Mouse (Mus musculus) midbrain, embryonic 13.5 days (tissue): ENCODE results near the gene Lsamp. TPM values are rescaled to one million over a fixed set of nuclear protein-coding genes. Genes with fewer than 3 reads are reported as not detected.
A peak's percentile ranks its signal among the peaks of the same experiment; 100 is the strongest.

Source experiments
- ATAC-seq: fragments of 200-750 bp; cut with Nextera tagmentation; 2 replicates; pipeline ENCODE4 v1.8.0; 2017; ENCODE audit warnings: mild to moderate bottlenecking, moderate TSS enrichment, moderate library complexity
- H3K27ac ChIP-seq: fragments of 300-500 bp; sonication (generic); 2 replicates; pipeline ENCODE4 v1.5.1; 2015; ENCODE audit warnings: inconsistent platforms, mild to moderate bottlenecking, moderate library complexity
- H3K27me3 ChIP-seq: fragments of 300-500 bp; sonication (generic); 2 replicates; pipeline ENCODE4 v1.6.1; 2015; ENCODE audit warnings: mild to moderate bottlenecking, inconsistent platforms
- H3K36me3 ChIP-seq: fragments of 300-500 bp; sonication (generic); 2 replicates; pipeline ENCODE4 v1.6.1; 2015; ENCODE audit warnings: mild to moderate bottlenecking, inconsistent platforms
- H3K4me1 ChIP-seq: fragments of 300-500 bp; sonication (generic); replicated peaks from 2 replicates; pipeline ENCODE4 v1.6.1; 2015; ENCODE audit warnings: inconsistent platforms
- H3K4me2 ChIP-seq: fragments of 300-500 bp; sonication (generic); replicated peaks from 2 replicates; pipeline ENCODE4 v1.6.1; 2015; ENCODE audit warnings: moderate library complexity, mild to moderate bottlenecking, inconsistent platforms
- H3K4me3 ChIP-seq: fragments of 300-500 bp; sonication (generic); replicated peaks from 2 replicates; pipeline ENCODE4 v1.5.1; 2015; ENCODE audit warnings: mild to moderate bottlenecking, inconsistent platforms
- H3K9ac ChIP-seq: fragments of 300-500 bp; sonication (generic); replicated peaks from 2 replicates; pipeline ENCODE4 v1.6.1; 2015; ENCODE audit warnings: mild to moderate bottlenecking, inconsistent platforms
- H3K9me3 ChIP-seq: fragments of 300-500 bp; sonication (generic); 2 replicates; pipeline ENCODE4 v1.6.1; 2016; ENCODE audit warnings: mild to moderate bottlenecking, inconsistent platforms
- WGBS: fragments of 180-500 bp; shearing (Covaris S2); methylation state at CpG from one replicate; pipeline ENCODE4 v1.1.7; 2015; 5-methylcytosine and 5-hydroxymethylcytosine counted together
- polyA plus RNA-seq: library from polyadenylated mRNA; unstranded; fragments of >200 nt; fragmentation: Nextera tagmentation; extraction: Ambion mirVana; gene quantifications from 2 replicates; pipeline ENCODE4 v1.2.1, GENCODE M21; 2015

The Lsamp gene
- polyA plus RNA-seq, 1 experiment from 2014 or later: 66.7 TPM

GRCm38 (mm10) chr16:40627159-40627558 is 643.0 kb downstream of the Lsamp start:
- Histone ChIP-seq H3K9ac (no peak overlapping the region), H3K36me3 (no peaks in the 10 kb centered on the region), H3K4me3 (no peak overlapping the region), H3K9me3 (no peaks in the 10 kb centered on the region), H3K27me3 (no peaks in the 10 kb centered on the region), H3K4me1 (no peaks in the 10 kb centered on the region), H3K4me2 (no peak overlapping the region), H3K27ac (no peak overlapping the region)
- WGBS: 82% methylated on average over 5 of the region's 5 CpGs
- no peak for ATAC-seq

- Histone ChIP-seq H3K4me1 (no peaks in the 10 kb centered on the region), H3K27me3 (no peaks in the 10 kb centered on the region), H3K4me2 (no peak overlapping the region), H3K9ac (no peak overlapping the region), H3K4me3 (no peak overlapping the region), H3K9me3 (no peaks in the 10 kb centered on the region), H3K27ac (no peak overlapping the region), H3K36me3 (no peaks in the 10 kb centered on the region)
- ATAC-seq: peak; percentile 89
- 76% methylated on average over 3 of the region's 3 CpGs for WGBS
Measured at GRCm38 (mm10) chr16:40639621-40640371, 655.6 kb downstream of the Lsamp start.

GRCm38 (mm10) chr16:40652800-40653199 is 668.6 kb downstream of the Lsamp start:
- no peak for ATAC-seq
- Histone ChIP-seq H3K4me3 (no peak overlapping the region), H3K9ac (no peak overlapping the region), H3K27ac (no peak overlapping the region), H3K36me3 (no peaks in the 10 kb centered on the region), H3K27me3 (no peaks in the 10 kb centered on the region), H3K9me3 (no peaks in the 10 kb centered on the region), H3K4me1 (no peaks in the 10 kb centered on the region), H3K4me2 (no peak overlapping the region)
- 87% methylated on average over 5 of the region's 5 CpGs for WGBS

GRCm38 (mm10) chr16:40653508-40653907 is 669.3 kb downstream of the Lsamp start:
- no peaks in the 10 kb centered on the region for H3K27me3 ChIP-seq
- H3K36me3 ChIP-seq: no peaks in the 10 kb centered on the region
- no peak for ATAC-seq
- no peak overlapping the region for H3K27ac ChIP-seq
- no peaks in the 10 kb centered on the region for H3K4me1 ChIP-seq
- no peak overlapping the region for H3K9ac ChIP-seq
- no peak overlapping the region for H3K4me3 ChIP-seq
- no peaks in the 10 kb centered on the region for H3K9me3 ChIP-seq
- WGBS: 76% methylated on average over 1 of the region's 1 CpGs
- no peak overlapping the region for H3K4me2 ChIP-seq

- H3K4me2 ChIP-seq: no peak overlapping the region
- H3K4me3 ChIP-seq: no peak overlapping the region
- no peak overlapping the region for H3K9ac ChIP-seq
- no peaks in the 10 kb centered on the region for H3K36me3 ChIP-seq
- 85% methylated on average over 5 of the region's 5 CpGs for WGBS
- H3K27ac ChIP-seq: no peak overlapping the region
- H3K4me1 ChIP-seq: no peaks in the 10 kb centered on the region
- no peaks in the 10 kb centered on the region for H3K9me3 ChIP-seq
- ATAC-seq: no peak
- no peaks in the 10 kb centered on the region for H3K27me3 ChIP-seq
Measured at GRCm38 (mm10) chr16:40656347-40656746, 672.2 kb downstream of the Lsamp start.

GRCm38 (mm10) chr16:40656871-40657270 is 672.7 kb downstream of the Lsamp start:
- no peak overlapping the region for H3K4me3 ChIP-seq
- H3K9ac ChIP-seq: no peak overlapping the region
- H3K27ac ChIP-seq: no peak overlapping the region
- H3K4me1 ChIP-seq: no peaks in the 10 kb centered on the region
- no peak for ATAC-seq
- H3K27me3 ChIP-seq: no peaks in the 10 kb centered on the region
- no peaks in the 10 kb centered on the region for H3K9me3 ChIP-seq
- WGBS: 61% methylated on average over 6 of the region's 6 CpGs
- no peak overlapping the region for H3K4me2 ChIP-seq
- H3K36me3 ChIP-seq: no peaks in the 10 kb centered on the region

- no peak for ATAC-seq
Measured at GRCm38 (mm10) chr16:40685531-40685930, 701.4 kb downstream of the Lsamp start.

DNA sequence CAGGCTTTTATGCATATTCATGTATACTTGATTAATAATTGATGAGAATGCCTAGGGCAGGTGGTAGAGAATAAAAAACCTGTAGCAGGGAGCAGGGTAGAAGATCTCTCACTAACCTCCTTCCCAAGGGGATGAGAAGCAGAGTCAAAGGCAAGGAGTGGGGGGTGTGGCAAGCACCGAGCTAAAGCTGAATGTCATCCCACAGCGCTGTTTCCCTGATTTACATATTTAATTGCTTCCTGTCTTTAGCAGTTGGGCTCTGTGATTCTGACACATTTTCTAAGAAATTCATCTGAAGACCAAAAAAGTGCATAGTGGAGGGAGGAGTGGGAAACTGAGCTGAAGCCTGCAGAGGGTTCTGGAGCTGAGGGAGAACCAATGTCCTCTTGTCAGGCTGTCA is 708.1 kb downstream of the Lsamp start:
- no peaks in the 10 kb centered on the region for H3K27me3 ChIP-seq
- ATAC-seq: 0 out of 2 replicates have a peak, but pooled peaks have one; percentile 63
- no peak overlapping the region for H3K4me2 ChIP-seq

More at GRCm38 (mm10) chr16:40685531-40685930, 701.4 kb downstream of the Lsamp start:
- Histone ChIP-seq H3K4me1 (peaks cover 3% of the 10 kb centered on the region; the same call in 1 of the 2 replicates), H3K27me3 (no peaks in the 10 kb centered on the region), H3K4me2 (no peak overlapping the region), H3K9ac (no peak overlapping the region), H3K36me3 (no peaks in the 10 kb centered on the region), H3K9me3 (no peaks in the 10 kb centered on the region), H3K27ac (no peak overlapping the region), H3K4me3 (no peak overlapping the region)

GRCm38 (mm10) chr16:40697253-40697652 is 713.1 kb downstream of the Lsamp start:
- Histone ChIP-seq H3K36me3 (no peaks in the 10 kb centered on the region), H3K27ac (no peak overlapping the region), H3K4me1 (peaks cover 4% of the 10 kb centered on the region), H3K27me3 (no peaks in the 10 kb centered on the region), H3K9ac (no peak overlapping the region), H3K9me3 (no peaks in the 10 kb centered on the region), H3K4me2 (no peak overlapping the region), H3K4me3 (no peak overlapping the region)
- 83% methylated on average over 3 of the region's 3 CpGs for WGBS
- no peak for ATAC-seq

More for the DNA sequence above, 708.1 kb downstream of the Lsamp start:
- Histone ChIP-seq H3K9ac (no peak overlapping the region), H3K36me3 (no peaks in the 10 kb centered on the region), H3K9me3 (no peaks in the 10 kb centered on the region), H3K4me1 (peaks cover 9% of the 10 kb centered on the region), H3K27ac (no peak overlapping the region), H3K4me3 (no peak overlapping the region)
- WGBS: 20% methylated on average over 2 of the region's 2 CpGs

- no peak overlapping the region for H3K27ac ChIP-seq
- H3K27me3 ChIP-seq: no peaks in the 10 kb centered on the region
- H3K9me3 ChIP-seq: no peaks in the 10 kb centered on the region
- WGBS: 41% methylated on average over 2 of the region's 2 CpGs
- peaks cover 18% of the 10 kb centered on the region for H3K4me1 ChIP-seq
- H3K4me2 ChIP-seq: no peak overlapping the region
- no peaks in the 10 kb centered on the region for H3K36me3 ChIP-seq
- no peak overlapping the region for H3K9ac ChIP-seq
- H3K4me3 ChIP-seq: no peak overlapping the region
- 0 out of 2 replicates have a peak, but pooled peaks have one; percentile 43 for ATAC-seq
Measured at GRCm38 (mm10) chr16:40708558-40708957, 724.4 kb downstream of the Lsamp start.

DNA sequence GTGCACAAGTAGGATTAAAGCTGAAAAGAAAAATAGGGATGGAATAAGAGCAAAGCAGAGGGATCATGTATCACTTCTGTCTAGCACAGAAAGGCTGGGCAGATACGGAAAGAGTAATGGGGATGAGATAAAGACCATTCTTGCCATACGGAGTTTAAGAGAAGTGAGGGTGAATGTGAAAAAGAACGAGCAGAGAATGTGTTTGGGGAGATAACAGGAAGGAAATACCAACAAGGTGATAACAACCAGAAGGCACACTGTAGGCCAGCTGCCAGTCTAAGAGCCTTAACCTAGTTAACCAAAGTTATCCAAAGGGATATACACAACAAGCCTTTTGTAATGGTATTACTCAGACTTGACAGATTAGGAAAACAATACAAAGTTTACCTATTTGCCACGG is 725.4 kb downstream of the Lsamp start:
- H3K27me3 ChIP-seq: no peaks in the 10 kb centered on the region
- 59% methylated on average over 4 of the region's 4 CpGs for WGBS
- H3K36me3 ChIP-seq: no peaks in the 10 kb centered on the region
- no peak overlapping the region for H3K9ac ChIP-seq
- no peak overlapping the region for H3K27ac ChIP-seq
- H3K4me1 ChIP-seq: peaks cover 18% of the 10 kb centered on the region
- no peaks in the 10 kb centered on the region for H3K9me3 ChIP-seq
- no peak overlapping the region for H3K4me2 ChIP-seq
- ATAC-seq: peak; percentile 15; the same call in 1 of the 2 replicates
- H3K4me3 ChIP-seq: no peak overlapping the region

- no peak overlapping the region for H3K4me3 ChIP-seq
- no peaks in the 10 kb centered on the region for H3K9me3 ChIP-seq
- peaks cover 18% of the 10 kb centered on the region for H3K4me1 ChIP-seq
- H3K4me2 ChIP-seq: no peak overlapping the region
- H3K36me3 ChIP-seq: no peaks in the 10 kb centered on the region
- H3K27me3 ChIP-seq: no peaks in the 10 kb centered on the region
- 56% methylated on average over 3 of the region's 3 CpGs for WGBS
- H3K27ac ChIP-seq: no peak overlapping the region
- H3K9ac ChIP-seq: no peak overlapping the region
- peak; percentile 91 for ATAC-seq
Measured at GRCm38 (mm10) chr16:40710068-40710467, 725.9 kb downstream of the Lsamp start.

DNA sequence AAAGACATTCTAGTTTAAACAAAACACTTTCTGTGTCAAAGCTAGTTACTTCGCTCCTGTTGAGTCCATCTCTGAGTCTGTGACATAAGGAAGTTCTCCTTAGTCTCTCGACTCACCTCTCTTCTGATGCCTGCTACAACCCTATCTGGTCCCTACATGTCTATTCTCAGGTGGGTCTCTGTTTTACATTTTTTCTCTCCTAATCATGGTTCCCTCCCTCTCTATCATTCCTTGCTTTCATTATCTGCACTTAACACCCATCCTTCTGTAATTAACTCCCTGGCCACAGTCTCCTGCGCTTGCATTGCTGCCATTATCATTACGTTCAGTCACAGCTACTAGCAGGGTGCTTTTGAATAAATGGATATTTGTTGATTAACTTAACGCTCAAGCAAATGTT is 726.3 kb downstream of the Lsamp start:
- H3K4me3 ChIP-seq: no peak overlapping the region
- peaks cover 18% of the 10 kb centered on the region for H3K4me1 ChIP-seq
- H3K27me3 ChIP-seq: no peaks in the 10 kb centered on the region
- no peak overlapping the region for H3K4me2 ChIP-seq
- no peaks in the 10 kb centered on the region for H3K9me3 ChIP-seq
- no peak overlapping the region for H3K9ac ChIP-seq
- WGBS: 65% methylated on average over 5 of the region's 5 CpGs
- ATAC-seq: peak; percentile 46
- H3K27ac ChIP-seq: 0 out of 2 replicates have a peak overlapping the region, but pooled peaks have one; percentile 21
- no peaks in the 10 kb centered on the region for H3K36me3 ChIP-seq
